Mouse (Mus musculus): ENCODE results near the gene Als2. TPM values are rescaled to one million over a fixed set of nuclear protein-coding genes. Genes with fewer than 3 reads are reported as not detected.

The Als2 gene
- not detected in 2 replicates for polyA plus RNA-seq (2012; ENCODE audit: insufficient read depth, insufficient read length, low replicate concordance, missing spikeins)

GRCm38 (mm10) chr1:59236856-59237441 is at the start of gene Als2:
Als2 (minus strand) TSS chr1:59237231.
- TF ChIP-seq CTCF (IDR thresholded peaks at IDR 0.05; ENCODE audit: insufficient read depth, low read depth, low read length) = no peak
- TF ChIP-seq POLR2A (IDR thresholded peaks at IDR 0.05; ENCODE audit: insufficient read depth, low read depth, low read length) = peak; percentile 88
- H3K4me1 ChIP-seq (ENCODE audit: control insufficient read depth, insufficient read depth, low read length) = no peaks in the 10 kb centered on the region
- peak within 1 kb of the TSS; percentile 34; the same call in 1 of the 2 replicates for H3K27ac ChIP-seq (ENCODE audit: insufficient read depth, low read depth, low read length)
- H3K4me3 ChIP-seq (ENCODE audit: insufficient read depth, low read depth, low read length) = peak within 1 kb of the TSS; percentile 82
- WGBS = under 1% methylated on average over 58 of the region's 58 CpGs

- H3K4me3 ChIP-seq (ENCODE audit: insufficient read depth, low read depth, low read length) = no peak overlapping the region
- H3K27ac ChIP-seq (ENCODE audit: insufficient read depth, low read depth, low read length) = no peak overlapping the region
- TF ChIP-seq CTCF (IDR thresholded peaks at IDR 0.05; ENCODE audit: insufficient read depth, low read depth, low read length) (no peak), POLR2A (IDR thresholded peaks at IDR 0.05; ENCODE audit: insufficient read depth, low read depth, low read length) (no peak)
- no peaks in the 10 kb centered on the region for H3K4me1 ChIP-seq (ENCODE audit: control insufficient read depth, insufficient read depth, low read length)
- WGBS = 83% methylated on average over 13 of the region's 13 CpGs
Observed at GRCm38 (mm10) chr1:59286316-59286850, 49.4 kb upstream of the Als2 start.

- 89% methylated on average over 5 of the region's 5 CpGs for WGBS
- Histone ChIP-seq H3K4me1 (ENCODE audit: control insufficient read depth, insufficient read depth, low read length) (no peaks in the 10 kb centered on the region), H3K4me3 (ENCODE audit: insufficient read depth, low read depth, low read length) (no peak overlapping the region), H3K27ac (ENCODE audit: insufficient read depth, low read depth, low read length) (no peak overlapping the region)
- TF ChIP-seq POLR2A (IDR thresholded peaks at IDR 0.05; ENCODE audit: insufficient read depth, low read depth, low read length) = no peak
- no peak for TF ChIP-seq CTCF (IDR thresholded peaks at IDR 0.05; ENCODE audit: insufficient read depth, low read depth, low read length)
Observed at GRCm38 (mm10) chr1:59285880-59286279, 48.8 kb upstream of the Als2 start.

- Histone ChIP-seq H3K27ac (ENCODE audit: insufficient read depth, low read depth, low read length) (no peak overlapping the region), H3K4me1 (ENCODE audit: control insufficient read depth, insufficient read depth, low read length) (no peaks in the 10 kb centered on the region; the same call in 1 of the 2 replicates), H3K4me3 (ENCODE audit: insufficient read depth, low read depth, low read length) (no peak overlapping the region)
- TF ChIP-seq POLR2A (IDR thresholded peaks at IDR 0.05; ENCODE audit: insufficient read depth, low read depth, low read length) (no peak), CTCF (IDR thresholded peaks at IDR 0.05; ENCODE audit: insufficient read depth, low read depth, low read length) (no peak)
- WGBS = 68% methylated on average over 3 of the region's 3 CpGs
Observed at GRCm38 (mm10) chr1:59272189-59272588, 35.2 kb upstream of the Als2 start.

GRCm38 (mm10) chr1:59269951-59270689 is 33.1 kb upstream of the Als2 start:
- Histone ChIP-seq H3K27ac (ENCODE audit: insufficient read depth, low read depth, low read length) (no peak overlapping the region), H3K4me1 (ENCODE audit: control insufficient read depth, insufficient read depth, low read length) (no peaks in the 10 kb centered on the region; the same call in 1 of the 2 replicates), H3K4me3 (ENCODE audit: insufficient read depth, low read depth, low read length) (no peak overlapping the region)
- 63% methylated on average over 20 of the region's 20 CpGs for WGBS
- TF ChIP-seq POLR2A (IDR thresholded peaks at IDR 0.05; ENCODE audit: insufficient read depth, low read depth, low read length) (no peak), CTCF (IDR thresholded peaks at IDR 0.05; ENCODE audit: insufficient read depth, low read depth, low read length) (no peak)

GRCm38 (mm10) chr1:59269466-59269865 is 32.4 kb upstream of the Als2 start:
- WGBS = 75% methylated on average over 6 of the region's 6 CpGs
- no peak for TF ChIP-seq POLR2A (IDR thresholded peaks at IDR 0.05; ENCODE audit: insufficient read depth, low read depth, low read length)
- no peak for TF ChIP-seq CTCF (IDR thresholded peaks at IDR 0.05; ENCODE audit: insufficient read depth, low read depth, low read length)
- H3K27ac ChIP-seq (ENCODE audit: insufficient read depth, low read depth, low read length) = no peak overlapping the region
- H3K4me3 ChIP-seq (ENCODE audit: insufficient read depth, low read depth, low read length) = no peak overlapping the region
- H3K4me1 ChIP-seq (ENCODE audit: control insufficient read depth, insufficient read depth, low read length) = no peaks in the 10 kb centered on the region; the same call in 1 of the 2 replicates

- H3K27ac ChIP-seq (ENCODE audit: insufficient read depth, low read depth, low read length) = no peak overlapping the region
- no peaks in the 10 kb centered on the region; the same call in 1 of the 2 replicates for H3K4me1 ChIP-seq (ENCODE audit: control insufficient read depth, insufficient read depth, low read length)
- no peak overlapping the region for H3K4me3 ChIP-seq (ENCODE audit: insufficient read depth, low read depth, low read length)
- WGBS = 46% methylated on average over 8 of the region's 8 CpGs
- no peak for TF ChIP-seq CTCF (IDR thresholded peaks at IDR 0.05; ENCODE audit: insufficient read depth, low read depth, low read length)
- TF ChIP-seq POLR2A (IDR thresholded peaks at IDR 0.05; ENCODE audit: insufficient read depth, low read depth, low read length) = no peak
Observed at GRCm38 (mm10) chr1:59268931-59269330, 31.9 kb upstream of the Als2 start.

GRCm38 (mm10) chr1:59257736-59258135 is 20.7 kb upstream of the Als2 start:
- H3K4me3 ChIP-seq (ENCODE audit: insufficient read depth, low read depth, low read length) = no peak overlapping the region
- H3K27ac ChIP-seq (ENCODE audit: insufficient read depth, low read depth, low read length) = no peak overlapping the region
- WGBS = 52% methylated on average over 3 of the region's 3 CpGs
- peaks cover 7% of the 10 kb centered on the region for H3K4me1 ChIP-seq (ENCODE audit: control insufficient read depth, insufficient read depth, low read length)
- TF ChIP-seq POLR2A (IDR thresholded peaks at IDR 0.05; ENCODE audit: insufficient read depth, low read depth, low read length) = no peak
- no peak for TF ChIP-seq CTCF (IDR thresholded peaks at IDR 0.05; ENCODE audit: insufficient read depth, low read depth, low read length)

GRCm38 (mm10) chr1:59256751-59257231 is 19.8 kb upstream of the Als2 start, which contains the start of gene Cdk15:
Cdk15 (plus strand) TSS chr1:59256906.
- Histone ChIP-seq H3K4me3 (ENCODE audit: insufficient read depth, low read depth, low read length) (peak within 1 kb of the TSS; percentile 15; the same call in 1 of the 2 replicates), H3K4me1 (ENCODE audit: control insufficient read depth, insufficient read depth, low read length) (peaks cover 7% of the 10 kb centered on the region), H3K27ac (ENCODE audit: insufficient read depth, low read depth, low read length) (no peak within 1 kb of the TSS)
- WGBS = 23% methylated on average over 13 of the region's 13 CpGs
- TF ChIP-seq CTCF (IDR thresholded peaks at IDR 0.05; ENCODE audit: insufficient read depth, low read depth, low read length) = no peak
- TF ChIP-seq POLR2A (IDR thresholded peaks at IDR 0.05; ENCODE audit: insufficient read depth, low read depth, low read length) = no peak

All from olfactory bulb, adult 2 months (tissue).